Mouse (Mus musculus) T-helper 17 cell (primary cell): Measurements from ENCODE around the gene Kcnma1.

Source experiments
- in situ Hi-C, 2 experiments: fragments of 300-600 bp; cut with MboI, MseI; formaldehyde crosslinking; loops; 1 replicate in 1 of 2; 2 replicates in 1 of 2; pipeline ENCODE4 v1.15.1; 2025; ENCODE audit warnings: high pct_unique_total_duplicates in 2 of 2

Kcnma1 gene

GRCm38 (mm10) chr14:23704303-23704702 is 310.0 kb downstream of the Kcnma1 start:
- in situ Hi-C loops, result no loop called here

GRCm38 (mm10) chr14:23696341-23696740 is 317.9 kb downstream of the Kcnma1 start:
- in situ Hi-C loops, result no loop called here

GRCm38 (mm10) chr14:23689681-23690080 is 324.6 kb downstream of the Kcnma1 start:
- in situ Hi-C loops, result no loop called here

GRCm38 (mm10) chr14:23688513-23688912 is 325.8 kb downstream of the Kcnma1 start:
- in situ Hi-C loops, result no loop called here

- in situ Hi-C loops, result no loop called here
Measured at GRCm38 (mm10) chr14:23684463-23685066, 329.7 kb downstream of the Kcnma1 start.

GRCm38 (mm10) chr14:23682758-23683157 is 331.5 kb downstream of the Kcnma1 start:
- in situ Hi-C loops, result no loop called here

GRCm38 (mm10) chr14:23679378-23679777 is 334.9 kb downstream of the Kcnma1 start:
- in situ Hi-C loops, result no loop called here

- in situ Hi-C loops, result no loop called here
Measured at GRCm38 (mm10) chr14:23666420-23666819, 347.9 kb downstream of the Kcnma1 start.

- in situ Hi-C loops, result loop anchor here in 1 of 2 experiments (10.0 kb wide), 1 partner anchor 293 kb away; no protein-coding TSS in a partner anchor
Measured at GRCm38 (mm10) chr14:23651682-23652081, 362.6 kb downstream of the Kcnma1 start.

GRCm38 (mm10) chr14:23650126-23650525 is 364.2 kb downstream of the Kcnma1 start:
- in situ Hi-C loops, result loop anchor here in 1 of 2 experiments (10.0 kb wide), 1 partner anchor 295 kb away; no protein-coding TSS in a partner anchor

GRCm38 (mm10) chr14:23645361-23646063 is 368.8 kb downstream of the Kcnma1 start:
- in situ Hi-C loops, result no loop called here

GRCm38 (mm10) chr14:23643162-23643561 is 371.1 kb downstream of the Kcnma1 start:
- in situ Hi-C loops, result no loop called here

GRCm38 (mm10) chr14:23640665-23641064 is 373.6 kb downstream of the Kcnma1 start:
- in situ Hi-C loops, result no loop called here

GRCm38 (mm10) chr14:23638078-23638695 is 376.1 kb downstream of the Kcnma1 start:
- in situ Hi-C loops, result loop anchor here in 1 of 2 experiments (10.0 kb wide), 1 partner anchor 1553 kb away; no protein-coding TSS in a partner anchor

- in situ Hi-C loops, result loop anchor here in 1 of 2 experiments (10.0 kb wide), 1 partner anchor 1551 kb away; no protein-coding TSS in a partner anchor
Measured at GRCm38 (mm10) chr14:23635903-23636302, 378.4 kb downstream of the Kcnma1 start.

GRCm38 (mm10) chr14:23633011-23633595 is 381.2 kb downstream of the Kcnma1 start:
- in situ Hi-C loops, result loop anchor here in 1 of 2 experiments (10.0 kb wide), 1 partner anchor 1548 kb away; no protein-coding TSS in a partner anchor

GRCm38 (mm10) chr14:23626925-23627324 is 387.4 kb downstream of the Kcnma1 start:
- in situ Hi-C loops, result no loop called here

- in situ Hi-C loops, result no loop called here
Measured at GRCm38 (mm10) chr14:23626114-23626513, 388.2 kb downstream of the Kcnma1 start.

GRCm38 (mm10) chr14:23625436-23625835 is 388.9 kb downstream of the Kcnma1 start:
- in situ Hi-C loops, result no loop called here

- in situ Hi-C loops, result no loop called here
Measured at GRCm38 (mm10) chr14:23624455-23624854, 389.8 kb downstream of the Kcnma1 start.

GRCm38 (mm10) chr14:23620685-23621084 is 393.6 kb downstream of the Kcnma1 start:
- in situ Hi-C loops, result no loop called here

GRCm38 (mm10) chr14:23618973-23619372 is 395.3 kb downstream of the Kcnma1 start:
- in situ Hi-C loops, result no loop called here
